Mouse (Mus musculus): Measurements from ENCODE around the gene Tpsg1.

DNA sequence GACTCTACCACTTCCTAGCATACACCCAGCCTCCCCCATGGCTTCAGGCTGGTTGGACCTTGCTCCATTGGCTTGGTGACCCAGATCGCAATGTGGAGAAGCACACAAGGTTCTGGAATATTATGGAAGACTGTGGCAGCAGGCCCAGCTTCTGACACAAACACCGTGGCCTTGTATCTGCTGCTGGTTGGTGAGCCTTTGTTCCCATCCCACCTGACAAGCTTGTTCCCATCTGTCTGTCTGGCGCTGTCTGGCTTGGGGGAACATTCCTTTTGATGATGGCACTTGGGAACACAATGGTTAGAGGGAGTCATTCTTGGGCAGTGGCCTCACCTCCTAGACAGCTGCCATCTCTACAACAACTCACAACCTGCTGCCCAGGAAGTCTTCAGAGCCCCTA, 51.9 kb downstream of the Tpsg1 start:
- TF ChIP-seq POLR2A (IDR thresholded peaks at IDR 0.05; ENCODE audit: borderline replicate concordance, extremely low read depth, low read depth, low read length) (no peak), CTCF (IDR thresholded peaks at IDR 0.05; ENCODE audit: insufficient read depth, low read length) (no peak)
